Mouse (Mus musculus) heart, embryonic 16.5 days (tissue): ENCODE measurements at regions not wholly inside any gene's neighbourhood (a gene's known extent, or its start where the extent isn't known, plus 50 kb on each side); places are given as distances from the start of the nearest gene placed in this dataset.

Experiments used
- ATAC-seq: fragments of 200-750 bp; cut with Nextera tagmentation; replicated peaks from 2 replicates; pipeline ENCODE4 v1.8.0; 2017; ENCODE audit warnings: moderate number of reproducible peaks; ENCODE audit not compliant: insufficient read depth, low FRiP score; ENCODE audit errors: extremely low read depth
- H3K27ac ChIP-seq: fragments of 300-500 bp; sonication (generic); 2 replicates; pipeline ENCODE4 v1.5.1; 2014; ENCODE audit warnings: mild to moderate bottlenecking, low read length, control low read depth, moderate library complexity
- H3K27me3 ChIP-seq: fragments of 300-500 bp; sonication (generic); 2 replicates; pipeline ENCODE4 v1.6.1; 2014; ENCODE audit warnings: low read length, mixed read lengths; ENCODE audit not compliant: control insufficient read depth, insufficient read depth
- H3K36me3 ChIP-seq: fragments of 300-500 bp; sonication (generic); 2 replicates; pipeline ENCODE4 v1.6.1; 2014; ENCODE audit not compliant: control insufficient read depth, insufficient read depth
- H3K4me1 ChIP-seq: fragments of 300-500 bp; sonication (generic); 2 replicates; pipeline ENCODE4 v1.6.1; 2014; ENCODE audit warnings: low read length, mixed read lengths; ENCODE audit not compliant: control insufficient read depth, insufficient read depth
- H3K4me2 ChIP-seq: fragments of 300-500 bp; sonication (generic); 2 replicates; pipeline ENCODE4 v1.6.1; 2014; ENCODE audit warnings: low read depth, mild to moderate bottlenecking, control low read depth, low read length
- H3K4me3 ChIP-seq: fragments of 300-500 bp; sonication (generic); 2 replicates; pipeline ENCODE4 v1.5.1; 2014; ENCODE audit warnings: mild to moderate bottlenecking, control low read depth, low read length
- H3K9ac ChIP-seq: fragments of 300-500 bp; sonication (generic); 2 replicates; pipeline ENCODE4 v1.6.1; 2014; ENCODE audit warnings: low read length, control low read depth
- H3K9me3 ChIP-seq: fragments of 300-500 bp; sonication (generic); replicated peaks from 2 replicates; pipeline ENCODE4 v1.6.1; 2016; ENCODE audit warnings: low read length; ENCODE audit not compliant: control insufficient read depth
- WGBS: fragments of 180-500 bp; shearing (Covaris S2); extraction: QIAGEN DNeasy Blood & Tissue Kit; methylation state at CpG from one replicate; pipeline ENCODE4 v1.1.7; 2014; 5-methylcytosine and 5-hydroxymethylcytosine counted together

- H3K9ac ChIP-seq = no peak overlapping the region
- H3K36me3 ChIP-seq = no peaks in the 10 kb centered on the region
- H3K4me3 ChIP-seq = no peak overlapping the region
- H3K9me3 ChIP-seq = no peaks in the 10 kb centered on the region
- ATAC-seq = no peak
- no peaks in the 10 kb centered on the region for H3K27me3 ChIP-seq
- no peak overlapping the region for H3K27ac ChIP-seq
- H3K4me2 ChIP-seq = no peak overlapping the region
- H3K4me1 ChIP-seq = no peaks in the 10 kb centered on the region
- WGBS = 83% methylated on average over 7 of the region's 7 CpGs
Observed at GRCm38 (mm10) chr9:111854976-111855375, 164.8 kb upstream of the Stac start.

DNA sequence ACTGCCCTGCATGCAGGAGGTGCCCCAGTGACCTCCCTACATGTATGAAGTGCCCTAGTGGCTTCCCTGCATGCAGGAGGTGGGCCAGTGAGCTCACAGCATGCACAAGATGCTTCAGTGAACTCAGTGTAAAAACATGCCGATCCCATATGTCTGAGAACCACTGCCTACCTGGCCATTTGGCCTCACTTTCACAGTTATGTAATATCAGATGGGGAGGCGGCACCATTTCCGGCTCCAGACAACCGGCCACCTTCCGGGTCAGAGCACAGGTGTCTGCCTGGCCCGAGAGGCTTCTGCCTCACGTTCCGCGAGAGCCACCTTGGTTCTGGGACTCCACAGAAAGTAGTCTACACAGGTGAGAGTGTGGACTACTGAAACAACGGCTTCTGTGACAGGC lies 156.2 kb upstream of the Stac start:
- H3K9me3 ChIP-seq = no peaks in the 10 kb centered on the region
- H3K4me2 ChIP-seq = no peak overlapping the region
- WGBS = 88% methylated on average over 10 of the region's 10 CpGs
- no peak overlapping the region for H3K9ac ChIP-seq
- H3K27ac ChIP-seq = no peak overlapping the region
- no peaks in the 10 kb centered on the region for H3K36me3 ChIP-seq
- no peak overlapping the region for H3K4me3 ChIP-seq
- no peaks in the 10 kb centered on the region for H3K27me3 ChIP-seq
- no peaks in the 10 kb centered on the region for H3K4me1 ChIP-seq
- ATAC-seq = no peak

DNA sequence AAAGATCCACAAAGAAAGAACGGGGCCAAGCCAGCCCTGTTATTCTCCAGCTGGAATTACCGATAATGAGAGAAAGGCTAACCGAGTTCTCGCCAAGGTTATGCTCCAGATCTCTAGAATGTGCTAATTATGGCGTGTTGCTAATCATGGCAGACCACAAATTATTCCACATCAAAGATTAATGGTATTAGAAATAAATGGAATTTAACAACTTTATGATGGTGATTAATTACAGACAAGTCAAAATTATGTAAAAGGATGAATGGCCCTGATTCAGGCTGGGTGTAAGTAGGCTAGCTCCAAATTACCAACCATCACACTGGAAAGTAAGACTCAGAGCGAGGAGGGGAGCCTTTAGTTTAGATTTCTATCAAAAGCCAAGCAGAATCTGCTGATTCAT lies 151.0 kb upstream of the Stac start:
- Histone ChIP-seq H3K4me1 (no peaks in the 10 kb centered on the region), H3K27me3 (no peaks in the 10 kb centered on the region), H3K36me3 (no peaks in the 10 kb centered on the region), H3K4me3 (no peak overlapping the region), H3K9ac (no peak overlapping the region), H3K4me2 (no peak overlapping the region), H3K27ac (no peak overlapping the region), H3K9me3 (no peaks in the 10 kb centered on the region)
- ATAC-seq = no peak
- 83% methylated on average over 6 of the region's 6 CpGs for WGBS

- no peaks in the 10 kb centered on the region for H3K27me3 ChIP-seq
- WGBS = 64% methylated on average over 7 of the region's 7 CpGs
- no peaks in the 10 kb centered on the region for H3K4me1 ChIP-seq
Observed at GRCm38 (mm10) chr9:111838069-111838820, 148.1 kb upstream of the Stac start.

GRCm38 (mm10) chr9:111822094-111822493 lies 131.9 kb upstream of the Stac start:
- Histone ChIP-seq H3K27me3 (no peaks in the 10 kb centered on the region), H3K9ac (no peak overlapping the region), H3K27ac (no peak overlapping the region), H3K9me3 (no peaks in the 10 kb centered on the region), H3K4me2 (no peak overlapping the region), H3K36me3 (no peaks in the 10 kb centered on the region), H3K4me1 (no peaks in the 10 kb centered on the region), H3K4me3 (no peak overlapping the region)
- ATAC-seq = no peak; the same call in 1 of the 2 replicates
- WGBS = 78% methylated on average over 1 of the region's 1 CpGs

More at GRCm38 (mm10) chr9:111838069-111838820, 148.1 kb upstream of the Stac start:
- Histone ChIP-seq H3K36me3 (no peaks in the 10 kb centered on the region), H3K9ac (no peak overlapping the region), H3K27ac (no peak overlapping the region), H3K9me3 (no peaks in the 10 kb centered on the region), H3K4me2 (no peak overlapping the region), H3K4me3 (no peak overlapping the region)
- ATAC-seq = no peak

DNA sequence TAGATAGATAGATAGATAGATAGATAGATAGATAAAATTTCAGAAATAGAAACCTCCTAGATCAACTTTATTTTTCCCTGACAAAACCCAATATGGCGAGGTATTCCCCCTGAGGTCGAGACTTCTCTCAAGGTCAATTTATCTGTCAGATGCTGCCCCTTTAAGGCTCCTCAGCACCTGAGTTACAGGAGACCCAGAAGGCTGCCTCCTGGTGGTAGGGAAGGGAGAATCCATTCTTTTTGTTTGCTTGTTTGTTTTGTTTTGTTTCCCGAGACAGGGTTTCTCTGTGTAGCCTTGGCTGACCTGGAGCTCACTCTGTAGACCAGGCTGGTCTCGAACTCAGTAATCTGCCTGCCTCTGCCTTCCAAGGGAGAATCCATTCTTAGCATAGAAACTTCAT lies 127.3 kb upstream of the Stac start:
- H3K4me3 ChIP-seq = no peak overlapping the region
- no peaks in the 10 kb centered on the region for H3K9me3 ChIP-seq
- H3K4me2 ChIP-seq = no peak overlapping the region
- no peaks in the 10 kb centered on the region for H3K36me3 ChIP-seq
- no peaks in the 10 kb centered on the region for H3K27me3 ChIP-seq
- no peak overlapping the region for H3K27ac ChIP-seq
- H3K4me1 ChIP-seq = no peaks in the 10 kb centered on the region
- ATAC-seq = no peak
- H3K9ac ChIP-seq = no peak overlapping the region
- 67% methylated on average over 4 of the region's 4 CpGs for WGBS

DNA sequence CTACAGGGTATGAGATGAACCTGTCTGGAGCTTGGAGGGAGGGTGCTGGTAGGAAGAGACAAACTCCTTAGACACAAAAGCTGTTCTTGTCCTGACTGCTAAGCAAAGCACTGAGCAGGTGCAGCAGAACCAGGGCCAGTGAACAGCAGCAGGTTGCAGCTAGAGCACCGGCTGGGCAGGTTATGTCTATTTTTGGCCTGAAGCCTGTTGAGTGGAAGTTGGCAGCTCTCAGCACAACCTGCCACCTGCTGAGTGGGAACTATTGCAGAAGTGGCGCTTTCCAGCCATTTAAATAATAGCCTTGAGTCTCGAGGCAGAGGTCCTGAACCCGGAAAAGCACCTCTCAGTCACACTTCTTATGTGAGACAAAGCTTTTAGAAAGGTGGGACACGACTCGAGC lies 114.8 kb upstream of the Stac start:
- no peaks in the 10 kb centered on the region for H3K36me3 ChIP-seq
- no peaks in the 10 kb centered on the region for H3K27me3 ChIP-seq
- WGBS = 72% methylated on average over 6 of the region's 6 CpGs
- H3K4me3 ChIP-seq = no peak overlapping the region
- H3K9me3 ChIP-seq = no peaks in the 10 kb centered on the region
- H3K27ac ChIP-seq = no peak overlapping the region
- H3K4me1 ChIP-seq = no peaks in the 10 kb centered on the region
- ATAC-seq = no peak
- no peak overlapping the region for H3K4me2 ChIP-seq
- H3K9ac ChIP-seq = no peak overlapping the region

- no peak overlapping the region for H3K9ac ChIP-seq
- no peak for ATAC-seq
- no peaks in the 10 kb centered on the region for H3K4me1 ChIP-seq
- no peak overlapping the region for H3K27ac ChIP-seq
- no peak overlapping the region for H3K4me3 ChIP-seq
- no peaks in the 10 kb centered on the region for H3K27me3 ChIP-seq
- no peaks in the 10 kb centered on the region for H3K36me3 ChIP-seq
- no peak overlapping the region for H3K4me2 ChIP-seq
- no peaks in the 10 kb centered on the region for H3K9me3 ChIP-seq
- 73% methylated on average over 5 of the region's 5 CpGs for WGBS
Observed at GRCm38 (mm10) chr9:111801381-111801780, 111.2 kb upstream of the Stac start.

DNA sequence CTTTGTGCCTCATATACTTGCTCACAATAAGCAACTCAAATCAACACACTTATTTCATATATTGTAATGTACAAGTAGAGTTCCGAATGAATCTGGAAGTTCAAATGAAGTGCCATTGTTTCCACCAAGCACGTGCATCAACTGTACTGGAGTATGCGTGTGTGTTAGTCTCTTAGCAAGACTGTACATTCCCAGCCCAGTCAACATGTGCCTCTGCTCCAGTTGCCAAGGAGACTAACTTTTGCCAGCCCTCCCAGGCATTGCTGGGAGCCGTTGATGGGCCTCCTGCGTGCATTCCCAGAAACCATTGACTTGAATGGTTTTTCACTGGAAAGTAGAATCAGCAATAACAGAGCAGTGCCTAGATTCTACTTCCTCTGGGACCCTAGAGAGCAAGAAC lies 110.7 kb upstream of the Stac start:
- H3K9ac ChIP-seq = no peak overlapping the region
- WGBS = 79% methylated on average over 5 of the region's 5 CpGs
- no peak overlapping the region for H3K4me2 ChIP-seq
- no peak overlapping the region for H3K4me3 ChIP-seq
- H3K9me3 ChIP-seq = no peaks in the 10 kb centered on the region
- H3K4me1 ChIP-seq = no peaks in the 10 kb centered on the region
- ATAC-seq = no peak
- H3K27ac ChIP-seq = no peak overlapping the region
- H3K27me3 ChIP-seq = no peaks in the 10 kb centered on the region
- no peaks in the 10 kb centered on the region for H3K36me3 ChIP-seq
